Mouse (Mus musculus) embryonic fibroblast, embryonic 13.5 days (primary cell): ENCODE results near the gene Klre1.

Experiments used
- CTCF ChIP-seq: IDR thresholded peaks from 2 replicates; pipeline ENCODE4 v1.5.1; 2011; ENCODE audit warnings: mild to moderate bottlenecking, control low read depth, low read length, moderate library complexity, borderline replicate concordance; ENCODE audit not compliant: insufficient read depth
- POLR2A ChIP-seq: IDR thresholded peaks from 2 replicates; pipeline ENCODE4 v1.6.1; 2011; ENCODE audit warnings: low read depth, mild to moderate bottlenecking, control low read depth, low read length, moderate library complexity

DNA sequence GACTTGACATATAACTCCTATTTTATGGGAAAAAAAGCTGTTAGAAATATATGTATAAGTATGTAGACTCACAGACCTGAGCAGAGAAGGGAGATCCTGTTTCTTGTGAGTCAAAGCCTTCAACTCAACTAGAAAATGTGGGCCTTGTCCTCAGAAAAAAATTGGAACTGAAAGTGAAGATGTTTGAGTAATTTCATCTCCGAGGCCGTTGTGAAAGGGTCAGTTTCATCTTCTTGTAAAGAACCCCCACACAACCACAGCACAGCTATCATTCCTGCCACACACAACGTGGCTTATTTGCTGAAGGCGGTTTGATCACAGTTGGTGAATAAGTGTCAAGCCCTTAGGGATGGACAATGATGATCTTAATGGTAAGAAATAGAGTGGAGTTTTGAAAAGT lies 46.0 kb downstream of the Klre1 start, which contains the start of gene Klrk1:
- TF ChIP-seq POLR2A (no peak), CTCF (no peak)
